Mouse (Mus musculus) thymus, adult 2 months (tissue): ENCODE data around the gene Ostm1.

Source experiments
- CTCF ChIP-seq: fragments of 200-500 bp; IDR thresholded peaks from 2 replicates; pipeline ENCODE4 v1.5.1; 2012; ENCODE audit warnings: mild to moderate bottlenecking, control low read depth, low read length, moderate library complexity, borderline replicate concordance; ENCODE audit not compliant: control insufficient read depth, poor library complexity, insufficient read depth; ENCODE audit errors: extremely low read depth
- POLR2A ChIP-seq: fragments of 200-500 bp; IDR thresholded peaks from 2 replicates; pipeline ENCODE4 v1.6.1; 2012; ENCODE audit warnings: mild to moderate bottlenecking, low read length, control low read depth, moderate library complexity; ENCODE audit not compliant: control insufficient read depth, poor library complexity, insufficient read depth; ENCODE audit errors: extremely low read depth

DNA sequence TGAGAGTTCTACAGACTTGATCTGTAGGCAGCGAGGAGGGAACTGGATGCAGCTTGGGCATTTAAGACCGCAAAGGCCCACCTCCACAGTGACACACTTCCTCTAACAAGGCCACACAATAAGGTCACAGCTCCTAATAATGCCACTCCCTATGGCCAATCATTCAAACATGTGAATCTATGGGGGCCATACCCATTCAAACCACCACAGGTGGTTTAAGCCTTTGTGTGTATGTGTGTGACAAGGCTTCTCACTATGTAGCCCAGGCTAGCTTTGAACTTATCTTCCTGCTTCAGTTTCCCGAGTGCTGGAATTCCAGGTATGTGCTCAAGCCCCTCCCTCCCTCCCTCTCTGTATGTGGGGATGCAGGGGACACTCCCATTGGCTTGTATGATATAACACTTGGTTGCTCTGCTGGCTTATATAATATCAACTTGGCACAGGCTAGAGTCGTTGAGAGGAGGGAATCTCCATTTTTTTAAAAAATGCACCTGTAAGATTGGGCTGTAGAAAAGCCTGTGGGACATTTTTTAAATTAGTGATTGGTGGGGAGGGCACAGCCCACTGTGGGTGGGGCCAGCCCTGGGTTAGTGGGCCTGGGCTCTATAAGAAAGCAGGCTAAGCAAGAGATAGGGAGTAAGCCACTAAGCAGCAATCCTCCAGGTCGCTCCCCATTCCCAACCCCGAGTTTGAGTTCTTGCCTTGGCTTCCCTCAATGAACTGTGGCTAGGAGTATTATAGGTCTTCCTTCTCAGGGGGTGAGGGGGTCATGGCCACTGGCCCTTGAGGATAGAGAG lies 37.7 kb upstream of the Ostm1 start:
- TF ChIP-seq POLR2A (no peak), CTCF (no peak)
